Mouse (Mus musculus) T-helper 17 cell (primary cell): ENCODE measurements around the gene Chrnd.

Experiments used
- in situ Hi-C, 2 experiments: fragments of 300-600 bp; cut with MboI, MseI; formaldehyde crosslinking; loops; 1 replicate in 1 of 2; 2 replicates in 1 of 2; pipeline ENCODE4 v1.15.1; 2025; ENCODE audit warnings: high pct_unique_total_duplicates in 2 of 2

Chrnd gene

GRCm38 (mm10) chr1:87190429-87190828, at the start of gene Chrnd:
TSS of gene Chrnd (plus strand) at chr1:87190607.
- in situ Hi-C loops = no loop called here

DNA sequence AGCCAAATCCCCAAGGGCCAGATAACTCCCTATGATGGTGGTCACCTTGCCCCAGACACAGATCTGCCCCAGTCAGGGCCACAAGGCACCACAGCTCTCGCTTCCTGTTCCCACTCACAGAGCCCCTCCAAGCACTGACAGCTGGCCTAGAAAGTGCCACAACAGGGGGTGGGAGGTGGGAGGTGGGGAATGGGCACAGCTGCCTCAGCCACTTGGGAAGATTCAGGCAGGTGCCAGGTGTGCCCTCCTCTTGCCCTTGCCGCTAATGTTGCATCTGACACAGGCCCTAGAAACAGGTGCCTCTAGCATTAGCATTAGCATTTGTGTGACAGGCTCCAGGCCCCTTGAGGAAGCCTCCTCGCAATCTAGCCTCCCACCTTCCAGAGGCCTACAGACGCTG, 48.9 kb upstream of the Chrnd start:
- in situ Hi-C loops = no loop called here

DNA sequence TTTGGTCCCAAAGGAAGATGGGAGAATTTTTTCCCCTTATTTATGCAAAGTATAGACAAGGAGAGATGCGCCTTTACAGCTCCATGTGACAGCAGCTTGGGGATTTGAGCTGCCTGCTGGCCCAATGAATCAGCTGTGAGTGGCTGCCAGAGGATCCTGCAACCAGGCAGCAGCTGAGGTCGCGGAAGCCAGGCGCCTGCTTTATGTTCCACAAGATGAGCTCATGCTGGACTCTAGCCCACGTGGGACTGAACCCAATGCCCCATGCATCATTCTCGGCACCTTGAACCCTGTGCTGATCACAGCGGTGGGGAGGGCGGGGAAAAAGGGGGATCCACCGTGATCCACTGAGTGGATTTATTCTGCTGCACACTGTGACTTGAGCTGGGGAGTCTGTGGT, 48.0 kb upstream of the Chrnd start:
- in situ Hi-C loops = no loop called here

GRCm38 (mm10) chr1:87143141-87143540, 47.3 kb upstream of the Chrnd start:
- in situ Hi-C loops = no loop called here

GRCm38 (mm10) chr1:87149422-87149821, 41.0 kb upstream of the Chrnd start:
- in situ Hi-C loops = no loop called here

DNA sequence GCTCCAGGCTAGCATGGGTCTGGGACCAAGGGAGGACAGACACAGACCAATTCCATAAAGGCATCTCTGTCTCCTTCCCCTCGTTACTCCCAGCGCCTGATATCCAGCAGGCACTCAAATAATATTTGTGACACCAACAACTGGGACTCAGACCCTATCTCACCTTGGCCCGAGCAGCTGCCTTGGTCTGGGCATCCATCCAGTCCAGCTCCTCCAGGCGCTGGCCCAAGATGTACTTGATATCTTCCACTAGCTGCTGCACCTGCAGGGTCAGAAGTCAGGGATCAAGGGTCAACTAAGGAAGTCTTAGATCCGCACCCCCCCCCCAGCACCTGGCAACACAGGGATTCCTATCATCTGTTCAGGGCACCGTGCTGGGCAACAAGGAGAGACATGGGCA, 39.1 kb upstream of the Chrnd start:
- in situ Hi-C loops = loop anchor here in 1 of 2 experiments (25.0 kb wide), 1 partner anchor 1186 kb away; no protein-coding TSS in a partner anchor

GRCm38 (mm10) chr1:87153776-87154500, 36.5 kb upstream of the Chrnd start:
- in situ Hi-C loops = loop anchor here in 1 of 2 experiments (25.0 kb wide), 1 partner anchor 1183 kb away; no protein-coding TSS in a partner anchor

GRCm38 (mm10) chr1:87154501-87155120, 35.8 kb upstream of the Chrnd start:
- in situ Hi-C loops = loop anchor here in 1 of 2 experiments (25.0 kb wide), 1 partner anchor 1183 kb away; no protein-coding TSS in a partner anchor

- in situ Hi-C loops = loop anchor here in 1 of 2 experiments (25.0 kb wide), 1 partner anchor 1182 kb away; no protein-coding TSS in a partner anchor
These were observed 34.7 kb upstream of the Chrnd start for GRCm38 (mm10) chr1:87155531-87156198.

GRCm38 (mm10) chr1:87156199-87156587, 34.2 kb upstream of the Chrnd start, which contains the start of gene Ecel1:
TSS of gene Ecel1 (minus strand) at chr1:87156521.
- in situ Hi-C loops = loop anchor here in 1 of 2 experiments (25.0 kb wide), 1 partner anchor 1181 kb away; no protein-coding TSS in a partner anchor

GRCm38 (mm10) chr1:87159396-87159795, 31.0 kb upstream of the Chrnd start:
- in situ Hi-C loops = loop anchor here in 1 of 2 experiments (25.0 kb wide), 1 partner anchor 1178 kb away; no protein-coding TSS in a partner anchor

DNA sequence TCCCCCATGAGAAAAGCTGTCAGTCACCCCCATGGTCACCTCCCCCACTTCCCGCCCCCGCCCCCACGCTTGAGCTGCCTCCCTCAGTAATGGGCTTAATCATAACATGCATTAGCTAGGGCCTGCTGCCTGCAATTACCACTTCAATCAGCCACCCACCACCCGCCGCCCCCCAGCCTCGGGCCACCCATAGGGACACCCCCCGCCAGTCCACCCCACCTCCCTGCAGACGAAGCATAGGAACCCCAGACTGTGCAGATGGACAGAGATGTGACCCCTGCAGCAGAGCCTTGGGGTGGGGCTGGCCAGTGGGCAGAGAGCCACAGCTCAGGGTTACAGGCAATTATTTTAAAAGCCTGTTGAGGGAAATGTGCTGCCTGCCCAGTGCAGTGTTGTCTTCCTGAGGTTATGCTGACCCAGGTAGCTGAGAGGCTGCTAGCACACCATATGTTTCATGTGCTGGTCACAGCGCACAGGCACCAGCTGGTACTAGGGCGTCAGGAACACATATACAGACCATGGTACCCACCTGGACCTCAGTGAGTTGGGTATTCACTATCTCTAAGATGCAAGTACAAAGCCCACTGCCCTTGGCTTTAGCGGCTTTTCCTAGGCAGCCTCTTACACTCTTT, 26.1 kb upstream of the Chrnd start:
- in situ Hi-C loops = loop anchor here in 1 of 2 experiments (25.0 kb wide), 1 partner anchor 1173 kb away; no protein-coding TSS in a partner anchor

DNA sequence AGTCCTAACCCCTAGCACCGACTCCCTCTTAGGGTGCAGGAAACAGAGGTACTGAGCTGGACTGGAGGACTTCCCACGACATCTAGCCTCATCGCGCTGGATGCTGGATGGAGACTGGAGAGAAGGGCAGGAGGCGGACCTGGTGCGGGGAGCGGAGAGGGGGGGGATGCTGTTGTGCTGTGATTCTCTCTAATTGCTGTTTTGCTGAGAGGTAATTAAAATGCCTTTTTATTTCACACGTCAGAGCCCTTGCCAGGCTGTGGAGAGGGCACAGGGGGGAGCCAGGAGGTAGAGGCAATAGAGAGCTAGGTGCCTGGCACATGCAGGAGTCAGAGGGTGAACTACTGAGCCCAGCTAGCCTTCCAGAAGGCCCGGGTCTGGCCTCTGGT, 25.6 kb upstream of the Chrnd start:
- in situ Hi-C loops = loop anchor here in 1 of 2 experiments (25.0 kb wide), 1 partner anchor 1173 kb away; no protein-coding TSS in a partner anchor

- in situ Hi-C loops = loop anchor here (5.0 to 25.0 kb wide), 2 partner anchors 37 to 1167 kb away; no protein-coding TSS in a partner anchor
These were observed 19.9 kb upstream of the Chrnd start for GRCm38 (mm10) chr1:87170458-87170857.

DNA sequence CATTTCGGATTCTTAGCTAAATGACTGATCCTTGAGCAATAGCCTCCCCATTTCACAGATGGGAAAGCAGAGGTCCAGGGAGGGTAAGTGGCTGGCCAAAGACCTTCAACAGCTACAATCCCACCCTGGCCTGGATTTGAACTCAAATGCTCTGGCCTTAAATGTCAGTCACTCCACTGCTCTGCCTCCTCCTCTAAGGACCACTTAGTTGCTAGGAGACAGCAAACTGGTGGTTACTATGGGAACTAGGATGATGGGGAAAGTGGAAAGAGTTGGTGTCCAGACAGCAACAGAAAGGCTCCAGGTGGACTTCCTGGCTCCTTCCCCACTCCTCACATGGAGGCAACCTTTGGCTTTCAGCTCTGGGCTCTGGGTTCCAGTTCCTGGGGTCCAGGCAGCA, 19.1 kb upstream of the Chrnd start:
- in situ Hi-C loops = loop anchor here (5.0 to 25.0 kb wide), 2 partner anchors 36 to 1166 kb away; no protein-coding TSS in a partner anchor

DNA sequence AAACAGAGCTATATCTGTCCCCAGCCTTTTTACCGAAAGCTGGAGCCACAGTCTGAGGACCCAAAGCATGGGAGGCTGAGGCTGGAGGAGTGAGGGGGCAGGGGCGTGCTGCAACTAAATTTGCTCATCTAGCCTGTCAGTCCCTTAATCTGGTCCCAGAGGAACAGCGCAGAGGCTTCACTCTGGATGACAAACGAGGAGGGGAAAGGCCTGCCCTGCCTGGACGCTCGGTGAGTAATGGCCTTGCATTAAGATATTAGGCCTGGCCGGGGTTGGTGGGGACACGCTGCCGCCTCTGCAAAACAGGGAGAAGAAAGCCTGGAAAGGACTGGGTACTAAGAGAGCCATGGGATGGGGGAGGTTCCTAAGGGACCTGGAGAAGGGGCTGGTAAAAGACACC, 18.1 kb upstream of the Chrnd start:
- in situ Hi-C loops = loop anchor here (5.0 to 25.0 kb wide), 2 partner anchors 35 to 1165 kb away; no protein-coding TSS in a partner anchor

DNA sequence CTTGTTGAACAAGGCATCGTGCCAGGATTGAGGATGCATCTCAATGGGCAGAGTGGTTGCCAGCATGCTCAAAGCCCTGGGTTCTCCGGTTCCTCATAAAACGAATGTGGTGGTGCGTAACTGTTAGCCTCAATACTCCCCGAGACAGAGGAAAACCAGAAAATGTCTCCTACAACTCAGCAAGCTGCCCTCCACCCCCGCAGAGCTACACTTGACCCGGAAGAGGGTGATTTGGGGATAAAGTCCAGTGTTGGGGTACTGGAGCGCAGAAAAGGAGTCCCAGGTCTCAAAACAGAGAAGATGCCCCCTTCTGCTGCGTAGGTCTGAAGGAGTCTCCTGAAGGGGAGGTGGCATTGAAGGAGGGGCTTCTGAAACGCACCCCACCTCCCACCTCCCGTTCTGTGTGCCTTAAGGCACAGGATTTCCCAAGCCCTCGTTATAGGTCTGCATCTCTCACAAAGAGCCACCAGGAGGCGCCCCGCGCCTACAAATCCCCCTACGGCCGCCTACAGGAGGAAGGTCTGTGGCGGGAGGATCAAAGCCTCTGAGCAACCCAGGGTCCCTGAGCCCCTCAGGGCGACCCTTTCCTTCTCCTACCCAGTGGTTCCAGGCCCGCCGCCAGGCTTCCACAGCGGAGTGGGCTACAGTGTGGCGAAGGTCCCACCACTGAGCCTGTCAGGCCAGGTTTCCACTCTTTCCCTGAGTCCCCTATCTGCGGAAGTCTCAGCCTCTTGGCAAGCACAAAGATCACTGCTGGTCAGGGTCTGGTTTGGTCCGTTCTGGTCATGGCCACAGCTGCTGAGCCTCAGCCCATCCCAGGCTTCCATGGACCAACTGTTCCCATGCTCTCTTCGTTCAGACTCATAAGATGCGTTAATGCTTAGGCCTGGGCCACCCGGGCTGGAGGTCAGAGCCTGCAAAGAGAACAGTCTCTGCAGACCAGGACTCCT, 16.1 kb upstream of the Chrnd start:
- in situ Hi-C loops = loop anchor here (5.0 to 25.0 kb wide), 2 partner anchors 33 to 1163 kb away; no protein-coding TSS in a partner anchor

DNA sequence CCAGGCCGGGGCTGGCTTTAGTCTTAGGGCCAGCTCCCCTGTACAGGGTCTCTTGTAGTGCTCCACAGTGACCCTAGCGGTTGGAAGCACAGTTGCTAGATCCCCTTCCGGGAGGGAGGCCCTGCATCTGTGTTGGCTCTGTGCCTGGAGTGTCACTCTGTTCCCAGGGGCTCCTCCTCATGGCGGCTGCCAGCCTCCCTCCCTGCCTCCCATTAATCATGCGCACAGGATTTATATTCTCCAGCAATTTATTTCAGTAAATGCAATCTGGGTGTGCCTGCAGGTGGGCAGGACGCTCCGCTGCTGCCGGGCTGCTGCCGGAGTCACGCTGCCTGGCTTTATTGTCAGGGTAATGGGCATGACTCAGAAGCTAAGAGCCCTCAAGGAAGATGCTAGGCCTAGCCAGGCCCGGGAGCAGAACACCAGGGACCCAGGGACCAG, 14.5 kb upstream of the Chrnd start:
- in situ Hi-C loops = no loop called here

DNA sequence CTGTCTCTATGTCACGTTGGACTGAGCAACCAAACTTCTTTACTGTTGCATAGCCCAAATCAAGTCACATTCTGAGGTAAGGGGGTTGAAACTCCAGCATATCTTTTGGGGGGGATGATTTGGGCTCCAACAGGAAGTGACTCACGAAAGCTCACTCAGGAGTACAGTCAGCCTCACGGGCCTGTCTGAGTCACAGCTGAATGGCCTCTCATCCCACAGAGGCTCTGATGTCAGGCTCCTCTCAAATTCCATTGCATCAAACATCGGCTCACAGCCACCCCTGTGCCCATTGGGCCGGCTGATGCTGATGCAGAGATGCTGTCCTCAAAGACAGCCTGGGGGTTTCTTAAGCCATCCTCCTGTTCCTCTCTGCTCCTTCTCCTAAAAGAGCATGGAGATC, 9.5 kb upstream of the Chrnd start:
- in situ Hi-C loops = no loop called here

DNA sequence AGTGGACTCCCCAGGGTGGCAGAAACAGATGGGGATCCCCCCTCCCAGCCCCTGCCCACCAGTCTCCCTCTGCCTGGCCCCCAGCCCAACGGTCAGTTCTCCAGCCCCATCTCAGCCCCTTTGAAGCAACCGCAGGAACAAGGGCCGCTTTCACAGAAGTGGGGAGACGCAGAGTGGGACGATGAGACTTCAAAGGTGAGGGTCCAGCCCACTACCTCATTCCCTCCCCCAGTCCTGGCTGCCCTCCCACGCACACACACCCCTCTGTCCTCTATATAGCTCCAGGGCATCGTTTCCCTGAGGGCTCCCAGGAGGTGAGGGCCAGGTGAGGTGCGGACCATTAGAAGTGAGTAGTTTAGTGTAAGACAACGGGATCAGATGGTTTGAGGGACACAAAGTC, 7.4 kb upstream of the Chrnd start, which contains the start of gene Prss56:
TSS of gene Prss56 (plus strand) at position 301 of the 400 bp plus-strand sequence.
- in situ Hi-C loops = no loop called here
